Mouse (Mus musculus) layer of hippocampus, adult 2 months (tissue): ENCODE data around the gene Rrp1. TPM values are rescaled to one million over a fixed set of nuclear protein-coding genes. Genes with fewer than 3 reads are reported as not detected.
"Not testable (repeated sequence)": the region's sequence is repeated elsewhere in the genome, so short reads cannot be mapped to it uniquely, and the experiment has no call there.

ENCODE experiments used
- DNase-seq, 2 experiments: peaks; one replicate each; pipeline ENCODE4 v3.0.0; 2022; ENCODE audit warnings: low spot score in 2 of 2
- H3K27ac ChIP-seq: fragments of 200-600 bp; 2 replicates; pipeline ENCODE4 v1.8.1; 2022
- H3K4me3 ChIP-seq: fragments of 200-600 bp; 2 replicates; pipeline ENCODE4 v1.8.1; 2022; ENCODE audit warnings: mild to moderate bottlenecking
- CTCF ChIP-seq: fragments of 200-600 bp; conservative IDR thresholded peaks from 2 replicates; pipeline ENCODE4 v1.8.1; 2022; ENCODE audit warnings: antibody characterized with exemption, mild to moderate bottlenecking, moderate library complexity
- microRNA-seq, 2 experiments: library from miRNA; unstranded; fragments of <30 nt; microRNA quantifications; one replicate each; pipeline ENCODE4 v1.2.0; 2021
- total RNA-seq, 2 experiments: library from RNA; stranded (reverse); gene quantifications; 2 replicates each; pipeline ENCODE4 v1.2.3; 2021

Gene Rrp1
- total RNA-seq, 2 experiments from 2014 or later = 352 to 358 TPM

DNA sequence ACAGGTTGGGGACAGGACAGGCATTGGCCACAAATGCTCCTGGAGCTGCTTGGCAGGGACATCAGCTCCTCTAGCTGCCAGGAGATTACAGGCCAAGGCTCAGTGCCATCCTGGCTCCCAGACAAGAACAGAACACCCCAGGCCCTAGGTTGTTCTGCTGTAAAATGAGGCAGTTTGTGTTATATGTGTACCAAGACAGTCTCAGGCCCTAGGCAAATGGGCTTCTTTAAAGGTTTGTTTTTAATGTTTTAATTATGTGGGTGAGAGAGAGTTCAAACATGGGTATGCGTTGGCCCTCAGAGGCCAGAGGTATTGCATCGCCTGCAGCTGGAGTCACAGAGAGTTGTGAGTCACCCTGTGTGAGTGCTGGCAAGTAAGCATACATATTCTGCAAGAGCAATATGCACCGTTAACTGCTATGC is 52.5 kb downstream of the Rrp1 start:
- no peak for TF ChIP-seq CTCF
- no peak for DNase-seq
- H3K4me3 ChIP-seq = no peak overlapping the region
- peak overlapping the region; percentile 47; the same call in 1 of the 2 replicates for H3K27ac ChIP-seq

DNA sequence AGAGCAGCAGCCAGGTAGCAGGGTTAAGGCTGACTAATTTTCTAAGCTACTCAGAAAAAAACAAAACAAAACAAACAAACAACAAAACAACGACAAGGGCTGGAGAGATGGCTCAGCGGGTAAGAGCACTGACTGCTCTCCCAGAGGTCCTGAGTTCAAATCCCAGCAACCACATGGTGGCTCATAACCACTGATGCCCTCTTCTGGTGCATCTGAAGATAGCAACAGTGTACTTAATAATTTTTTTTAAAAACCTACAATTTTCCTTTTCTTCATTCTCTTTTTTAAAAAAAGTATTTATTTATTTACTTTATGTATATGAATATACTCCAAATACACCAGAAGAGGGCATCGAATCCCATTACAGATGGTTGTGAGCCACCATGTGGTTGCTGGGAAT is 53.8 kb downstream of the Rrp1 start:
- not testable (repeated sequence) for DNase-seq, H3K27ac ChIP-seq, H3K4me3 ChIP-seq
- TF ChIP-seq CTCF = peak; percentile 68

DNA sequence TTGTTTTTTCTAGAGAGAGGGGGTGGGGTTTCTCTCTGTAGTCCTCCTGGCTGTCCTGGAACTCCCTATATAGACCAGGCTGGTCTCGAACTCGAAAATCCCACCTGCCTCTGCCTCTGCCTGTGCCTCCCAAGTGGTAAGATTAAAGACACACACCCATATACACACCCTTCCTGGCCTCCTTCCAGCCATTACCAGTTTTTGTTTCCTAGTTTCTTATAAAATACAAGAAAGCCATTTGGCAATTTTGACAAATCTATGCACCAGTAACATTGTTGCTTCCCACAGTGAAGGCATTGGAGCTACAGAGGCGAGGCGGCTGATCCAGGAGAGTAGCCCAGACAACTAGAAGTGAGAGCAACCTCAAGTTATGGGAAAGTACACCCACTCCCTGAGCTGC is 54.6 kb downstream of the Rrp1 start:
- H3K27ac ChIP-seq = no peak overlapping the region
- DNase-seq = no peak
- no peak for TF ChIP-seq CTCF
- H3K4me3 ChIP-seq = no peak overlapping the region

DNA sequence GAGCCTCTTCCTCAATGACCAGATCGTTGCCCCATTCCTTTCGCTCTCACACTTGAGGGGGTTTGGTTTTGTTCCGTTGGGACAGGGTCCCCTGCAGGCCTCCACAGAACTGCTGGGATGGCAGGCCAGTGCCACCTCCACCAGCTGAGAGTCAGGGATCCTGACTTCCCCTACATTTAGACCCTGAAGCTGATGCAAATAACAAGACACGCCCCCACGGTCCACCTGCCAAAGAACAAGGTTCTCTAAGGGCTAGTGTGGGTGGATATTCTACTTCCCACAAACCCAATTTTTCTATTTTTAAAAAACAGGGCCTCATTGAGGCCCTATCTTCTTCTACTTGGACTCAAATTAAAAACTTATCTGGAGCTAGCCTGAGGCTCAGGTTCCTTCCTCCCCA is 55.1 kb downstream of the Rrp1 start:
- no peak overlapping the region for H3K27ac ChIP-seq
- DNase-seq = no peak
- TF ChIP-seq CTCF = no peak
- H3K4me3 ChIP-seq = no peak overlapping the region

DNA sequence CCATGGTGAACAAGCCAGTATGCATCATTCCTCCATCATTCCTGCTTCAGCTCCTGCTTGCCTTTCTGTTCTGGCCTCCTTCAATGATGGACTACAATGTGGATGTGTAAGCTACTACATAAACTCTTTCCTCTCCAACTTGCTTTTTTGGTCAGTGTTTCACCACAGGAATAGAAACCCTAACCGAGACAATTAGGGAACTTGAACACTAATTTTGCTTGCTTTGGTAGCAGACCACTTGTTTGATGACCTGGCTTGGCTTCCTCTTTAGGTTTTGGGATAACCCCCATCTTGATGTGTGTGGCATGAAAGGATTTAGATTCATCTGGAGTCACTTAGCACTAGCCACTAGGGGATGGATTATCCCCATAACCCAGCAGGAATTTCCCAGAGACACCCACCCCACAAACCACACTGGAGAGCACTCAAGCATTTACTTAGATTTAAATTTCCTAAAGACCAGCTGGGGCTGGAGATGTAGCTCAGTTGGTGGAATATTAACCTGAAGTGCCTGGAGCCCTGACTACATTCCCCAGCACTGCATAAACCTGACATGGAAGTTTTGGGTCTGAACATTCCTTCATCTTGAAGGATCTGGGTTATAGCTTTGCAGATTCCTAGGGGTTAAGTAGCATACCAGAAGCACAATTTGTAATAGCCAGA is 56.8 kb downstream of the Rrp1 start:
- DNase-seq = no peak
- Histone ChIP-seq H3K27ac (no peak overlapping the region), H3K4me3 (no peak overlapping the region)
- TF ChIP-seq CTCF = no peak

DNA sequence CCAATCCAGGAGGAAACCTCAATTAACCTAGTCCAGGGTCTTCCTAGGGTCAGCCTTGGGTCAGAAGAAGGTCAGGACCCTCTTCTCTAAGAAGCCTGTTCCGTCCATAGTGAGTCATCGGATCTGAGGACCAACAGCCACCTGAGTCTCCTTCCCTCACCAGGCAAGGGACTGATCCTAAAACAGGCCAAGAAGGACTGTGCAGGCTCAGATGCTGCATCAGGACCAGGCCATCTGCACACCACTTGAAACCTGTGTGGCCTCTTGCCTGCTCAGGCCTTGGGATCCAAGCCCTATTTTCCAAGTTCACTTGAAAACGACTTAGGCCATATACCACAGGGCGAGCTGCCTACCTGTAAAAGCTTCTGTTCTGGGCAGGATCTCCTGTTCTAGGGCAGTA is 59.6 kb downstream of the Rrp1 start:
- no peak for TF ChIP-seq CTCF
- Histone ChIP-seq H3K4me3 (no peak overlapping the region), H3K27ac (peak overlapping the region; percentile 96)
- no peak for DNase-seq

DNA sequence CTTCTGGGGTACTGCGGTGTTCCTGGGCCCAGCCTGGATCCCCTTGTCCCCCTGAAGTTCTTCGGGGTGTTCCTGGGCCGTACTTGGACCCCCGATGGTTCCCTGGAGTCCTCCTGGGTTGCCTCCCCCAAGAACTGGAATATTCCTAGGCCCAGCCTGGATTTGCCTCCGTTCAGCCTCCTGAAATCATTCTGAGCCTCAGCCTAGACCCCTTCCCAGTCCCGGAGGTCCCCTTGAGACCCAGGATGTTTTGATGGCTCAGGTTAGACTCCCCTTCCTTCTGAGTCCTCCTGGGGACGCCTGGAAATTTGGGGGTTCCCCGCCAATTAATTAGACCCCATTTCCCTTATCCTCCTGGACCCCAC is 60.2 kb downstream of the Rrp1 start:
- TF ChIP-seq CTCF = 0 out of 2 replicates have a peak, but pooled peaks have one; percentile 1
- Histone ChIP-seq H3K27ac (peak overlapping the region; percentile 96), H3K4me3 (peak overlapping the region; percentile 78)
- DNase-seq = no peak

DNA sequence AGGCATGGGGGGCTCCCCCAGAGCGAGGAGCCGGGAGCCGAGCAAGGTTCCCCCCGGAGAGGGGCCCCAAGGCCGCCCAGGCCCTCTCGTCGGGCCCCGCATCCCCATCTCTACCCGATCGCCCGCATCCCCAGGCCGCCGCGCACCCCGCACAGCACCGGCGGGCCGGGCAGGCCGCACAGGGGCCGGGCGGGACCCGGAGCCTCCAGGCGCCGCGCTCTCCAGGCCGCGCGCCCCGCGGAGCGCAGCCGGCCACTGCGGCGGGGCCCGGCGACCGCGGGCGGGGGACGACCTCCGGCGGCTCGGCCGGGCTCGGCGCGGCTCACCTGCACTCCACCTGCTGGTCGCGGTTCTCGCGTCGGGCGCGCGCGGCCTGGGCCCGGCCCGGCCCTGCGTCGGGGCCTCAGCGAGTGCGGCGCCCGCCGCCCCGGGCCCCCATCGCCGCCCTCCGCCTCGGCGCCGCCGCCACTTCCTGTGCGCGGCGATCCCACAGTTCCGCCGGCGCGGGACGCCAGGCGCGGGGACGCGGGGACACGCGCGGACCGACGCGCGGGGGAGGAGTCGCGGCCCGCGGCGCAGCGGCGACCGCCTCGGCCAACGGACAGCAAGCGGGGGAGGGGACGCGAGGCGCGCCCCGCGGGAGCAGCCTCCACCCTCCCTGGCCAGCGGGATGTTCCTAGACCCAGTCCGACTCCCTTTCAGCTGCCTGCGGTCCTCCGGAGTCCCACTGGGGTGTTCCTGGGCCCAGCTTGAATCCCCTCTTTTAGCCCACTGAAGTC is 60.8 kb downstream of the Rrp1 start, which contains the start of gene Agpat3:
Gene Agpat3, minus strand, starts transcription at position 603 of the 779 bp plus-strand sequence.
- TF ChIP-seq CTCF = peak; percentile 33
- DNase-seq = peak in 1 of 2 experiments; percentile 50
- H3K27ac ChIP-seq = peak within 1 kb of the TSS; percentile 96
- H3K4me3 ChIP-seq = peak within 1 kb of the TSS; percentile 84

DNA sequence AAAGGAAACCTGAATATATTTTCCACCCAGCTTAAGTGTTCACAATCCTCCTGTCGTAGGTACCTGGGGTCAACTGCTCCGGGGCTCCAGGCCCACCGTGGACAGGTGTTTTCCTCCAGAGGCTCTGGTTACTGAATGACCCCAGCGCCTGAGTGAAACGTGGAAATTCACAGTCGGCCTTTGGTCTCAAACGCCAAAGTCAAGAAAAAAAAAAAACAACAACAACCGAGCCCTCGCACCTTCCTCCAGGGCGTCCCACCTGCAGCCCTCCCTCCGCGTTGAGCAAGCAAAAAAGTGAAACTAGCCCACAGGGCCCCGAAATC is 61.3 kb downstream of the Rrp1 start:
- Histone ChIP-seq H3K4me3 (peak overlapping the region; percentile 84), H3K27ac (peak overlapping the region; percentile 96)
- TF ChIP-seq CTCF = no peak
- no peak for DNase-seq

DNA sequence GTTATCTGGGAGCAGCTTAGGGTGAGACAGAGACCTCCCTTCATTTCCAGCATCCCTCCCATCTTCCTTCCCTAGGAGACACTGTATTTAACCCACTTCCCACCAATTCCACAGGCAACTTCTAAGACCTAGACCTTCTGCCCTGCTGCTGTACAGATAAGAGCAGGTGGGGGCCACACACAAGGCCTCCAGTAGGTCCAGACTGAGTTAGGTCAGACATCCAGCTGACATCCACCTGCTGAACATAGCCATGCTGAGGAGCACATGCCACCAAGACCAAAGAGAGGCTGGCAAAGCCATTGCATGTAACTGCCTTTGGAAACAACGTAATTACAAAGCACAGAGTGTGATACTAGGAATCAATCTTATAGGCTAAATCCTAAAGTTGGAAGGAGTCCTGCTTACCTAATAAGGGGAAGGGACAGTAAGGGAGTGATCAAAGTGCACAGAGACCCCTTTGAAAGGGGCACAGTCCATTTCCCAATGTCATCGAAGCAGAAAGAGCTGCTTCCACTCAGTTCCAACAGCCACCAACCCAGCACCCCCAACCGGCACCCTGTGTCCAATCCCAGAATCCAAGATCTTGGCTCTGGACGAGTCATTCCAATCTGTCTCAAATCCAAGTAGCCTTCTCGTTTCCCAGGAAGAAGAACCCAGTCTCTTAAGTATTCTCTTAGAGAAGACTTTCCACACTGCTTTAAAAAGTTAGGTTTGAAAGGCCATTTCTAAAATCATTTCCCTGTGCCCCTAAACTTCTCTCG is 61.9 kb downstream of the Rrp1 start:
- TF ChIP-seq CTCF = no peak
- H3K4me3 ChIP-seq = peak overlapping the region; percentile 84
- H3K27ac ChIP-seq = peak overlapping the region; percentile 96
- DNase-seq = no peak

Small RNAs within 50 kb of the gene (microRNA-seq; reads per million reads assigned to microRNA genes)
- gene Mir6410 (0 reads per million in 2 experiments), gene Mir6907 (1.5 to 2.6 reads per million in 2 experiments), gene Mir6908 (0 to 0.37 reads per million in 2 experiments)

Other genes with a start within 250 kb of the Rrp1 start
- gene D10Jhu81e, start 243.3 kb downstream of the Rrp1 start, total RNA-seq = 100 to 1,000 TPM; 124 to 134 TPM
- gene Pwp2, start 227.9 kb downstream of the Rrp1 start, total RNA-seq = 10 to 100 TPM; 19.7 to 19.9 TPM
- gene Trappc10, start 168.4 kb downstream of the Rrp1 start, total RNA-seq = 10 to 100 TPM; 83.4 to 84.1 TPM
- gene Agpat3, start 60.6 kb downstream of the Rrp1 start, total RNA-seq = 100 to 1,000 TPM; 207 to 216 TPM
- 10 to 100 TPM; 29.9 to 34.9 TPM for gene Cstb, start 12.6 kb upstream of the Rrp1 start, total RNA-seq
- gene Pdxk, start 51.9 kb upstream of the Rrp1 start, total RNA-seq = 10 to 100 TPM; 95.6 to 96.1 TPM
- gene Olfr1358, start 104.4 kb upstream of the Rrp1 start, total RNA-seq = not detected
- 10 to 100 TPM; 27.8 to 30.2 TPM for gene Ilvbl, start 161.3 kb upstream of the Rrp1 start, total RNA-seq
- 1 to 10 TPM; 6.3 TPM for gene Syde1, start 178.9 kb upstream of the Rrp1 start, total RNA-seq
- gene Olfr1357, start 205.0 kb upstream of the Rrp1 start, total RNA-seq = not detected